Mouse (Mus musculus): ENCODE measurements at regions not wholly inside any gene's neighbourhood (a gene's known extent, or its start where the extent isn't known, plus 50 kb on each side); places are given as distances from the start of the nearest gene placed in this dataset.
"Not testable (repeated sequence)": the region's sequence is repeated elsewhere in the genome, so short reads cannot be mapped to it uniquely, and the experiment has no call there.

DNA sequence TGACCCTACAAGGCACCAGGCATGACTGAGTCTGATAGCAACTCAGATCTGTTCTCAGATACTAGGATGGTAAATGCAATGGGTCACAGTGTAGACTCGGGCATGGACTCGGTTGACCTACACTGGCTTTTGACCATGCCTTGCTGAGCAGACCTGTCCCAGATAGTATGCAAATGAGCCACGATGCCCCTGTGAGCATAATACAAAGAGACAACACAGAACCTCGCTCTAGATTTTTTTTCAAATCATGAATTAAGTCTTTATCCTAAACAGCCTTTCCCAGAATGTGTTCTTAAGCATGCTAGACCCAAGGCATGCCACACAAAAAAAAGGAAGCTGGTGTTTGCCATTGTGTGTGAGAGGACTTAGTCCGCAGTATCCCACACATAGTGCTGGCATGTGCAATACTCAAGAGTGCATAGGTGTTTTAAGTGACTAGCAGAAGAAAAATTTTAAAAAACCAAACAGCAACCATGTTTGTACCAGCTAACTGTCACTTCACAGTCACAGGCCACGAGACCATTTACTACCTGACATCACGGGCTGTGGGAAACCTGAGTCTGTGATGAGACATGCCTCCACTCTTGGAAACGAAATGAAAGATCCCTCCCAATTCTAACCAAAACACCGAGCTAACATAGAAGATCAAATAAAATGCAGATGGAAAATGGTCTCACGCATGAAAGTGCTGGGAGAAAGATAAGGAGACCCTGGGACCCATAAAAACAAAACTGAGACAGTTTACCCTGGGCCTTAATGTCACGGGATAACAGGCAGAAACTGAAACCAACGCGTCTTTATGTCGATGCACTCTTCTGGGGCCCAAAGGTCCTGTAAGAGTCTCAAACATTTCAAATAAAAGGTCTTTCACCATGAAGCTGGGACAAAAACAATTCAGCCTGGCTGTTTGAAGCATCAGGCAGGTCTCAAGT is 95.2 kb downstream of the Fasl start:
- no peaks in the 10 kb centered on the region for H3K9me3 ChIP-seq
- 79% methylated on average over 14 of the region's 14 CpGs for WGBS
- no peak overlapping the region for H3K4me3 ChIP-seq (replicated peaks)
- H3K27me3 ChIP-seq (replicated peaks), result no peaks in the 10 kb centered on the region
- H3K4me2 ChIP-seq, result no peak overlapping the region
- H3K4me1 ChIP-seq, result 0 out of 2 replicates have a peak, but pooled peaks cover 3% of the 10 kb centered on the region
- no peak overlapping the region for H3K27ac ChIP-seq
- no peaks in the 10 kb centered on the region for H3K36me3 ChIP-seq
- ATAC-seq (ENCODE audit: insufficient read depth, low FRiP score, low read depth), result no peak
- H3K9ac ChIP-seq, result no peak overlapping the region

DNA sequence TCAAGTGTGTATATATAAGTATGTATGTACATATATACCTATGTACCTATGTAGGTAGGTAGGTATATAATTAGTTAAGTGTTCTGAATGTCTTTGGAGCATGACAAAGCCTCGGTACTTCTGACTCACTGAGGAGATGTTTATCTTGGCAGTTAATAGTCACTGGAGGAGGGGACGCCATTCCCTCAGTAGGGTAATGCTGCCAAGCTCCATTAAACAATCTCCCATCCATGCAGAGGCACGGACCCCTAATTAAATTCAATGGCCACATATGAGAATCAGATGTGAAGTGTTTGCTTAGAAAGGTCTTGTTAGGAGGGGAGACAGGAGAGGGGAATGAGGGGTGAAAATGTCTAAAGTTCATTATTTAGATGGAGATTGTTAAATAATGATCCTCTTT is 99.3 kb downstream of the Fasl start:
- Histone ChIP-seq H3K4me1 (0 out of 2 replicates have a peak, but pooled peaks cover 3% of the 10 kb centered on the region), H3K4me2 (no peak overlapping the region), H3K4me3 (replicated peaks) (no peak overlapping the region), H3K9ac (no peak overlapping the region), H3K27me3 (replicated peaks) (no peaks in the 10 kb centered on the region), H3K36me3 (no peaks in the 10 kb centered on the region), H3K9me3 (no peaks in the 10 kb centered on the region), H3K27ac (no peak overlapping the region)
- WGBS, result 18% methylated on average over 3 of the region's 3 CpGs
- ATAC-seq (ENCODE audit: insufficient read depth, low FRiP score, low read depth), result no peak

DNA sequence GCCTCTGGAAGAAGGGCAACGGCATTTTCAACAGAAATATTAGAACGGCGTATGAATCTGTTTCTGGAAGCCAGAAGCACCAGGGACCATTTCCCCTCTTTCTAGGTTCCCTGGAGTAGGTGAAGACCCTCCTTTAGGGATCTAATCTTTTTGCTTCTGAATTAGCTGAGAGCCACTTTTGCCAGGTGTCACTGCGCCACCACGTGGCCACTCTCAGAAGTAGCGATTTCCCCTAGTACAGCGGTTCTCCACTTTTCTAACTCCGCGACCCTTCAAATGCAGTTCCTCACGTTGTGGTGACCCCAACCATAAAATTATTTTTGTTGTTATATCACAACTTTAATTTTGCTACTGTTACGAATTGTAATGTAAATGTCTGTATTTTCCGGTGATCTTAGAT is 100.7 kb downstream of the Fasl start:
- Histone ChIP-seq H3K27ac (no peak overlapping the region), H3K27me3 (replicated peaks) (no peaks in the 10 kb centered on the region), H3K9me3 (no peaks in the 10 kb centered on the region), H3K36me3 (no peaks in the 10 kb centered on the region), H3K4me3 (replicated peaks) (no peak overlapping the region), H3K4me1 (0 out of 2 replicates have a peak, but pooled peaks cover 3% of the 10 kb centered on the region), H3K4me2 (no peak overlapping the region), H3K9ac (no peak overlapping the region)
- 23% methylated on average over 12 of the region's 12 CpGs for WGBS
- ATAC-seq (ENCODE audit: insufficient read depth, low FRiP score, low read depth), result no peak

DNA sequence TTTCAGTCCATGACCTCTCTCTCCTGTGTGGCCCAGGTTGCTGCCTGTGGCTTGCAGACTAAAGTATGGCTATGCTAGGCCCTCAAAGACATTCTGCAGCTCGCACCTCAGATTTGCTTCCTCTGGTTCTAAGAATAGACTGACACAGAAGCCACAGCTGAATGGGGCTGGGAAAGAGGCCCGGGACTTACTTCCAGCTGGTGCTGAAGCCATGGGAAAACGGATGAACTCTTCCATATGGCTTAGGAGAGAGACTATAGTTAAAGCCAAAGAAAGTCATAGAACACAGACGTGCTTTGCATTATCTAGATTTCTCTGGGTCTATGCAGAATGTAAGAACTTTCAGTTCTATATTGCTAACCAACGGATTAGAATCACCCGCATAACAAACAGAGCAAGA is 107.7 kb downstream of the Fasl start:
- no peak overlapping the region for H3K27ac ChIP-seq
- H3K4me2 ChIP-seq, result no peak overlapping the region
- H3K27me3 ChIP-seq (replicated peaks), result no peaks in the 10 kb centered on the region
- no peak overlapping the region for H3K4me3 ChIP-seq (replicated peaks)
- no peaks in the 10 kb centered on the region for H3K4me1 ChIP-seq
- no peak overlapping the region for H3K9ac ChIP-seq
- no peaks in the 10 kb centered on the region for H3K36me3 ChIP-seq
- 63% methylated on average over 6 of the region's 6 CpGs for WGBS
- no peak for ATAC-seq (ENCODE audit: insufficient read depth, low FRiP score, low read depth)
- H3K9me3 ChIP-seq, result no peaks in the 10 kb centered on the region

DNA sequence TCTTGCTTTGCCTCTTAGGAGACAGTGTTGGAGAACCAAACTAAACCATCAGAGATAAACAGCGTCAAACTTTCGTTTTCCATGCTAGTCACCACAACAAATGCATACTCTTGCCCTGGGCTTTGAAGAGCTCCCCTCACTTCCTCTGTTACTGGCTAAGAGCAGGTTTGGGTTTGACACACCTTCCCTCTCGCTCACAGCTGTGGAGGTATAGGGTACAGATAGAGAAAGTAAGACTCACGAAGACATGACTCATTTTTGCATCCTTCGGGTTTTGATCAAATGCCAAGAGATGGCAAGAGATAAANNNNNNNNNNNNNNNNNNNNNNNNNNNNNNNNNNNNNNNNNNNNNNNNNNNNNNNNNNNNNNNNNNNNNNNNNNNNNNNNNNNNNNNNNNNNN is 117.4 kb downstream of the Fasl start:
- no peaks in the 10 kb centered on the region for H3K27me3 ChIP-seq (replicated peaks)
- H3K36me3 ChIP-seq, result no peaks in the 10 kb centered on the region
- H3K9ac ChIP-seq, result no peak overlapping the region
- no peaks in the 10 kb centered on the region for H3K4me1 ChIP-seq
- no peak overlapping the region for H3K27ac ChIP-seq
- no peak for ATAC-seq (ENCODE audit: insufficient read depth, low FRiP score, low read depth)
- no peak overlapping the region for H3K4me3 ChIP-seq (replicated peaks)
- 78% methylated on average over 5 of the region's 5 CpGs for WGBS
- no peak overlapping the region for H3K4me2 ChIP-seq
- no peaks in the 10 kb centered on the region for H3K9me3 ChIP-seq

DNA sequence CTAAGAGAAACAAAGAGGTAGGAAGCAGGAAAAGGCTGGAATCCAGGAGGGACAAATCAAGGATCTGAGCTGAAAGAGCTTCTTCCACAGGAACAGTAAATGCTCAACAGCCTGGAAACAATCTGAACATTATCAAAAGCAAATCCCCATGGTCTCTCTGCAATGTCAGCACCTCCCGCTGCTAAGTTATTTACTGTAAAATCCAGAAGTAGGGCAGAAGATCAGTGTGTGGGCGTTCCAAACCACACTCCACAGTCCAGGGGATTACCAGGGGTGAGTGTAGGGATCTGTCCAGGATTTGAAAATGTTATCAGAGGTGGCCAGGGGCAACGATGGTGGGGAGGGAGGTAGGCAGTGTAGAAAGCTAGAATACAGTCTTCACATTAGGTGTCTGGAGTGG is 124.0 kb downstream of the Fasl start:
- Histone ChIP-seq H3K4me3 (replicated peaks) (no peak overlapping the region), H3K4me1 (no peaks in the 10 kb centered on the region), H3K27me3 (replicated peaks) (no peaks in the 10 kb centered on the region), H3K27ac (no peak overlapping the region), H3K4me2 (no peak overlapping the region), H3K36me3 (no peaks in the 10 kb centered on the region), H3K9me3 (no peaks in the 10 kb centered on the region), H3K9ac (no peak overlapping the region)
- ATAC-seq (ENCODE audit: insufficient read depth, low FRiP score, low read depth), result no peak
- WGBS, result 58% methylated on average over 3 of the region's 3 CpGs

DNA sequence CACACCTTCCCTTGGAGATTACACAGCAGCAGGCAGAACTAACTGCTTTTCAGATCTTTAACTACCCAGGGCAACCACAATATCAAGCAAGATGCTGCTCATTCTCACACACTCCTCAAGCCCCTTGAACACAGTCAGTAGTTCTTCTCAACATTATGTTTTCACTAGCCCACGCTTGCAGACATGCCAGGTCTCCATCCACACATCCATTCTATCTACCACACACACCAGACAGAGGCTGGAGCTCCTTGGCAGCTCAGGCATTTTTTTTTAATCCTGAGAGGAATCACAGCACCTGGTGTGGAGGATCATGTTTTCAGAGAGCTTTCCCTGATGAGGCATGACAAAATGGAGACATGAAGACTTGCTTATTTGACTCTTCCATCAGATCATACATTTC is 124.9 kb downstream of the Fasl start:
- no peak overlapping the region for H3K4me3 ChIP-seq (replicated peaks)
- no peaks in the 10 kb centered on the region for H3K9me3 ChIP-seq
- 73% methylated on average over 1 of the region's 1 CpGs for WGBS
- no peaks in the 10 kb centered on the region for H3K4me1 ChIP-seq
- no peak for ATAC-seq (ENCODE audit: insufficient read depth, low FRiP score, low read depth)
- no peak overlapping the region for H3K9ac ChIP-seq
- no peaks in the 10 kb centered on the region for H3K27me3 ChIP-seq (replicated peaks)
- H3K4me2 ChIP-seq, result no peak overlapping the region
- no peaks in the 10 kb centered on the region for H3K36me3 ChIP-seq
- no peak overlapping the region for H3K27ac ChIP-seq

DNA sequence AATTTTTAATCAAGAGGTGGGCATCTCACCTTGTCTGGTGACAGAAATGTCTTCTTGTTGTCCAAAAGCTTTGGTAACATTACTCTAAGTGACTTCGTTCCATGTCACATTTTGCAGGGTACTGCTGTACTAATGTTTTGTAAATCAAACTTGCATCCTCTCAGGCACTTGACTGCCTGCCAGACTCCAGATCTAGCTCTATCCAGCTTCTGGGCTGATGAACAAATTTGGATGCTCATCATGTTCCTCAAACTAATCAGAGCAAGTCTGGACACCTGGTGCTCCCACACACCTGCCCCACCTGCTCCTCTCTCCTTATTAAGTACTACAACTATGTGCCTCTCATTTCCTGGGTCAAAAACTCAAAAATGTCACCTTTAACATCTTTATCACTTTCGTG is 126.1 kb downstream of the Fasl start:
- Histone ChIP-seq H3K27ac (no peak overlapping the region), H3K4me1 (no peaks in the 10 kb centered on the region), H3K9me3 (no peaks in the 10 kb centered on the region), H3K4me2 (no peak overlapping the region), H3K27me3 (replicated peaks) (no peaks in the 10 kb centered on the region), H3K36me3 (no peaks in the 10 kb centered on the region), H3K9ac (no peak overlapping the region), H3K4me3 (replicated peaks) (no peak overlapping the region)
- no peak for ATAC-seq (ENCODE audit: insufficient read depth, low FRiP score, low read depth)
- WGBS, result 86% methylated on average over 2 of the region's 2 CpGs

DNA sequence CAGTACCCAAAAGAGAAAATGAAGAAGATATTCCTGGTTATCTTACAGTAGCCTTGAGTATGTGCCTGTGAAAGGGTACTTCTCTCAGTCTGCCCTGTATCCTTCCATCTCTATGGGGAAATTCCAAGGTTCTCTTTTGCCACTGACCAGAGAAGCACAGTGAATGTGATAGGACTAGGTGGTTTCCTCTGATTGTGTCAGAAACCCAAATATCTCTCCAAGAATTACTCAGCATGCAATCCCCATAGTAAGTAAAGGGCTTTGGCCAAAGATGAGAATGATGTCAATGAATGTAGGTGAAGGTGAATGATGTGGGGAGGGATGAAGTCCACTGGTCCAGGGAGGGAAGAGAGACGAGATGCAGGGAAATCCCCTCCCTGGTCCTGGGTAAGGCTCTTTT is 130.8 kb downstream of the Fasl start:
- ATAC-seq (ENCODE audit: insufficient read depth, low FRiP score, low read depth), result no peak
- 79% methylated on average over 1 of the region's 1 CpGs for WGBS
- no peaks in the 10 kb centered on the region for H3K27me3 ChIP-seq (replicated peaks)
- no peak overlapping the region for H3K9ac ChIP-seq
- no peaks in the 10 kb centered on the region for H3K36me3 ChIP-seq
- H3K9me3 ChIP-seq, result no peaks in the 10 kb centered on the region
- no peak overlapping the region for H3K27ac ChIP-seq
- no peak overlapping the region for H3K4me2 ChIP-seq
- no peaks in the 10 kb centered on the region for H3K4me1 ChIP-seq
- H3K4me3 ChIP-seq (replicated peaks), result no peak overlapping the region

DNA sequence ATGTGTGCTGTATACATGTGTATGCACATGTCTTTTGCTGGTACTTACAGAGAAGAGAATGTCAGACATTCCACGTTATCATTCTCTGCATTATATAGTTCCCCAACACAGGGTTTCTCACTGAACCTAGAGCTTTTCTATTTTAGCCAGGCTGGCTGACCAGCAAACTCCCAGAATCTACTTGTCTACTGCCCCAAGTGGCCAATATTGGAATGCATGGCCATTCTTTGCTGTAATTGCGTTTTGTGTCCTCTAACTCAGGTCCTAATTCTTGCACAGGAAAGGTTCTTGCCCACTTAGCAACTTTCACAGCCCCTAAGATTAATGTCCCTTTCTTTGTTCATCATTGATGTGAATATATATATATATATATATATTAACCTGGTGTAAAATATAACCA is 138.9 kb downstream of the Fasl start:
- no peaks in the 10 kb centered on the region for H3K36me3 ChIP-seq
- H3K9ac ChIP-seq, result no peak overlapping the region
- 67% methylated on average over 2 of the region's 2 CpGs for WGBS
- no peaks in the 10 kb centered on the region for H3K27me3 ChIP-seq (replicated peaks)
- no peaks in the 10 kb centered on the region for H3K4me1 ChIP-seq
- no peak overlapping the region for H3K4me2 ChIP-seq
- no peak for ATAC-seq (ENCODE audit: insufficient read depth, low FRiP score, low read depth)
- H3K4me3 ChIP-seq (replicated peaks), result no peak overlapping the region
- H3K27ac ChIP-seq, result no peak overlapping the region
- H3K9me3 ChIP-seq, result no peaks in the 10 kb centered on the region

DNA sequence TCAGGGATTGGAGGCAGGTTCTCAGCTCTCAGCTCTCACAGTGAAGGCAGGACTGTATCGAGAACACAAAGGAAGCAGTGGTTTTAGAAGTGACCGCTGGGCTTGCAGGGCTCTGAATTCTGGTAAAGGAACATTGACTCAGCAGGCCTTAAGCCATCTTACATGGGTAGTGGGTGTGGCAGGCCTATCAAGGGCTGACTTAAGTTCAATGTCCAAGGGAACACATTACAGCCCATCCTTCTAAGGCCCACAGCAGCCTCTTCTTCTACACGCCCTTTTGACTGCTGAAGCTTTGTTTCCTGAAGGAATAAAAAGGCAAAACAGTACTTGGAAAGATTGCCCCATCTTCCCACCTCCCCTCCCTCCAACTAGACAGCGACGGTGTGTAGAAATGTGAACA is 137.6 kb downstream of the Tnfsf18 start:
- no peaks in the 10 kb centered on the region for H3K27me3 ChIP-seq (replicated peaks)
- H3K9ac ChIP-seq, result no peak overlapping the region
- H3K4me2 ChIP-seq, result no peak overlapping the region
- no peaks in the 10 kb centered on the region for H3K36me3 ChIP-seq
- 78% methylated on average over 5 of the region's 5 CpGs for WGBS
- no peaks in the 10 kb centered on the region for H3K4me1 ChIP-seq
- H3K27ac ChIP-seq, result no peak overlapping the region
- H3K4me3 ChIP-seq (replicated peaks), result no peak overlapping the region
- ATAC-seq (ENCODE audit: insufficient read depth, low FRiP score, low read depth), result no peak
- no peaks in the 10 kb centered on the region for H3K9me3 ChIP-seq

DNA sequence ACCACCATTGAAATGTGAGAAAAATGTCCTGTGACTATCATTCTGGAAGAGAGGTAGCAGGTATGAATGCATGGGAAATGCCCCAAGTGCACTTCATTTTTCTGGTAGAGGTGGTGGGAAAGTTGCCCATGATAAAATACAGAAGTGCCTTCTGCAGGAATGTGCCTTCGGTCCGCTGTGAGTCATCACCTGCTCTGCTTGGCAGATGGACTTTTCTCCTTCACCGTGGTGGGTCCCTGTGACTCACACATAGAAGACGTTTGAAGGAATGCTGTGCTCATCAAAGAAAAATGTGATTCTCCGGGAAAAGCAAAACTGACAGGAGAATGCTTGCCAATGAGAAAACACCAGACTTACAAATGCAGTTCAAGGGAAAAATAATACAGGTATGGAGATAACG is 126.8 kb downstream of the Tnfsf18 start:
- H3K36me3 ChIP-seq, result no peaks in the 10 kb centered on the region
- H3K27ac ChIP-seq, result no peak overlapping the region
- no peaks in the 10 kb centered on the region for H3K27me3 ChIP-seq (replicated peaks)
- no peak for ATAC-seq (ENCODE audit: insufficient read depth, low FRiP score, low read depth)
- 71% methylated on average over 6 of the region's 6 CpGs for WGBS
- no peak overlapping the region for H3K4me2 ChIP-seq
- H3K4me1 ChIP-seq, result no peaks in the 10 kb centered on the region
- no peaks in the 10 kb centered on the region for H3K9me3 ChIP-seq
- H3K4me3 ChIP-seq (replicated peaks), result no peak overlapping the region
- H3K9ac ChIP-seq, result no peak overlapping the region

DNA sequence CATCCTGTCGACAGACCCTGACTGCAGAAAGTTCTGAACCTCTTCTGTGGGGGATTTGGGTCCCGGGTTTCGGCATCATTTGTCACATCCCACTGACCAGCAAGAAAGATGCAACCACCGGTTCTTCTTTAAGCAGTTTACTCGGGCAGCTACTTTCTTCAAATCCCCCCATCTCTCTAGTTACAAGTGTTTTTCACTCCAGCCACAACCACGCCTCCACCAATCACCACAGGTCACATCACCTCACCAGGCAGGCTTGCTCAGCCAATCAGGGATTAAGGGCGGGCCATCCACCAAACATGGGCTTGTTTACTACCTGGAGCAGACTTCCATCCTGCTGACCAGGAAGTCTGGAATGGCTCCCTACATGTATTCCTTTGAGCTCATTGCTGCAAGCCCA is 119.6 kb downstream of the Tnfsf18 start:
- not testable (repeated sequence) for ATAC-seq (ENCODE audit: insufficient read depth, low FRiP score, low read depth); H3K4me2 ChIP-seq

More for the DNA sequence above, 119.6 kb downstream of the Tnfsf18 start:
- H3K9me3 ChIP-seq; H3K36me3 ChIP-seq; H3K27ac ChIP-seq; H3K4me1 ChIP-seq; H3K27me3 ChIP-seq (replicated peaks); H3K4me3 ChIP-seq (replicated peaks); H3K9ac ChIP-seq: not testable (repeated sequence)
- 82% methylated on average over 7 of the region's 7 CpGs for WGBS
